Mouse (Mus musculus) heart, embryonic 12.5 days (tissue): ENCODE measurements around the gene Sox10. TPM values are rescaled to one million over a fixed set of nuclear protein-coding genes. Genes with fewer than 3 reads are reported as not detected.

ENCODE experiments used
- ATAC-seq: fragments of 200-750 bp; cut with Nextera tagmentation; 2 replicates; pipeline ENCODE4 v1.8.0; 2017; ENCODE audit warnings: moderate TSS enrichment, moderate library complexity; ENCODE audit not compliant: insufficient number of reproducible peaks, low FRiP score
- H3K27ac ChIP-seq: fragments of 300-500 bp; sonication (generic); 2 replicates; pipeline ENCODE4 v1.5.1; 2016; ENCODE audit warnings: mild to moderate bottlenecking, moderate library complexity; ENCODE audit not compliant: poor library complexity, severe bottlenecking
- H3K27me3 ChIP-seq: fragments of 300-500 bp; sonication (generic); replicated peaks from 2 replicates; pipeline ENCODE4 v1.6.1; 2016; ENCODE audit warnings: mild to moderate bottlenecking, moderate library complexity
- H3K36me3 ChIP-seq: fragments of 300-500 bp; sonication (generic); 2 replicates; pipeline ENCODE4 v1.6.1; 2016; ENCODE audit warnings: mild to moderate bottlenecking, moderate library complexity
- H3K4me1 ChIP-seq: fragments of 300-500 bp; sonication (generic); replicated peaks from 2 replicates; pipeline ENCODE4 v1.6.1; 2016; ENCODE audit warnings: mild to moderate bottlenecking
- H3K4me2 ChIP-seq: fragments of 300-500 bp; sonication (generic); 2 replicates; pipeline ENCODE4 v1.6.1; 2016; ENCODE audit warnings: mild to moderate bottlenecking, moderate library complexity
- H3K4me3 ChIP-seq: fragments of 300-500 bp; sonication (generic); 2 replicates; pipeline ENCODE4 v1.5.1; 2016; ENCODE audit warnings: mild to moderate bottlenecking
- H3K9ac ChIP-seq: fragments of 300-500 bp; sonication (generic); 2 replicates; pipeline ENCODE4 v1.6.1; 2016; ENCODE audit warnings: mild to moderate bottlenecking, moderate library complexity
- H3K9me3 ChIP-seq: fragments of 300-500 bp; sonication (generic); replicated peaks from 2 replicates; pipeline ENCODE4 v1.6.1; 2016; ENCODE audit warnings: mild to moderate bottlenecking, moderate library complexity
- WGBS: fragments of 180-500 bp; shearing (Covaris S2); methylation state at CpG from one replicate; pipeline ENCODE4 v1.1.7; 2016; 5-methylcytosine and 5-hydroxymethylcytosine counted together
- polyA plus RNA-seq: library from polyadenylated mRNA; unstranded; fragments of >200 nt; fragmentation: Nextera tagmentation; extraction: Ambion mirVana; gene quantifications from 2 replicates; pipeline ENCODE4 v1.2.1, GENCODE M21; 2016

The Sox10 gene
- polyA plus RNA-seq, 1 experiment from 2014 or later, result 0.28 TPM

DNA sequence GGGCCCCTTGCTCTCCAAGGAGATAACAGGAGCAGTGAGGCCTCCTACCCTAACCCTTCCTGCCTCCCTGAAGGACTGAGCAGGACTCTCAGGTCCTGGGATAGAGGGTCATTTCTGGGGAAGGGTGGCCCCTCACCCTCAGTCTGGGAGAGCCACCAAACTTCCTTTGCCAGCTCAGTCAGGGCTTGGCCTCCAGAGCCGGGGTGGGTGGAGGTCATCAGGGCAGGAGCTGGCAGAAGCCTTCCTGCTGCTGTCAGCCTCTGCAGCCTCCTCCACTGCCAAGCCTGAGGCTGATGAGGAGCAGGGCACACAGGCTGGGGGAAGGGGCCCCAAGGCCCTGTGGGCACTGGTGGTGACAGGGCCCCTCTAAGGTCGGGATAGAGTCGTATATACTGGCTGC lies 9.5 kb downstream of the Sox10 start:
- Histone ChIP-seq H3K27ac (no peak overlapping the region), H3K4me3 (no peak overlapping the region), H3K27me3 (peaks cover 39% of the 10 kb centered on the region), H3K36me3 (peaks cover 24% of the 10 kb centered on the region), H3K4me1 (peaks cover 16% of the 10 kb centered on the region), H3K9me3 (no peaks in the 10 kb centered on the region), H3K9ac (peak overlapping the region; percentile 58), H3K4me2 (no peak overlapping the region)
- 35% methylated on average over 3 of the region's 3 CpGs for WGBS
- ATAC-seq, result peak; percentile 15; the same call in 1 of the 2 replicates

GRCm38 (mm10) chr15:79152709-79153108 lies 12.3 kb downstream of the Sox10 start:
- Histone ChIP-seq H3K9me3 (no peaks in the 10 kb centered on the region), H3K27me3 (peaks cover 11% of the 10 kb centered on the region; the same call in 1 of the 2 replicates), H3K4me3 (no peak overlapping the region), H3K36me3 (peaks cover 44% of the 10 kb centered on the region), H3K4me1 (peaks cover 16% of the 10 kb centered on the region), H3K4me2 (no peak overlapping the region), H3K27ac (no peak overlapping the region), H3K9ac (no peak overlapping the region)
- WGBS, result 51% methylated on average over 6 of the region's 6 CpGs
- no peak for ATAC-seq

GRCm38 (mm10) chr15:79151881-79152280 lies 13.2 kb downstream of the Sox10 start:
- peaks cover 3% of the 10 kb centered on the region; the same call in 1 of the 2 replicates for H3K27me3 ChIP-seq
- H3K9me3 ChIP-seq, result no peaks in the 10 kb centered on the region
- 0 out of 2 replicates have a peak overlapping the region, but pooled peaks have one; percentile 2 for H3K27ac ChIP-seq
- ATAC-seq, result no peak
- no peak overlapping the region for H3K4me3 ChIP-seq
- no peak overlapping the region for H3K4me2 ChIP-seq
- 72% methylated on average over 8 of the region's 8 CpGs for WGBS
- no peak overlapping the region for H3K9ac ChIP-seq
- peaks cover 16% of the 10 kb centered on the region for H3K4me1 ChIP-seq
- H3K36me3 ChIP-seq, result peaks cover 53% of the 10 kb centered on the region

- WGBS, result 53% methylated on average over 7 of the region's 7 CpGs
- Histone ChIP-seq H3K9ac (no peak overlapping the region), H3K27ac (no peak overlapping the region), H3K9me3 (no peaks in the 10 kb centered on the region), H3K36me3 (peaks cover 83% of the 10 kb centered on the region), H3K4me3 (no peak overlapping the region), H3K27me3 (no peaks in the 10 kb centered on the region), H3K4me1 (no peaks in the 10 kb centered on the region), H3K4me2 (no peak overlapping the region)
- ATAC-seq, result 0 out of 2 replicates have a peak, but pooled peaks have one; percentile 37
Measured at GRCm38 (mm10) chr15:79148533-79148932, 16.5 kb downstream of the Sox10 start.

- H3K4me2 ChIP-seq, result no peak overlapping the region
- H3K4me1 ChIP-seq, result peaks cover 14% of the 10 kb centered on the region; the same call in 1 of the 2 replicates
- H3K36me3 ChIP-seq, result peaks cover 59% of the 10 kb centered on the region
- ATAC-seq, result no peak
- H3K9me3 ChIP-seq, result no peaks in the 10 kb centered on the region
- WGBS, result 90% methylated on average over 7 of the region's 7 CpGs
- H3K27ac ChIP-seq, result no peak overlapping the region
- no peak overlapping the region for H3K9ac ChIP-seq
- no peak overlapping the region for H3K4me3 ChIP-seq
- H3K27me3 ChIP-seq, result no peaks in the 10 kb centered on the region
Measured at GRCm38 (mm10) chr15:79145522-79145921, 19.5 kb downstream of the Sox10 start.

DNA sequence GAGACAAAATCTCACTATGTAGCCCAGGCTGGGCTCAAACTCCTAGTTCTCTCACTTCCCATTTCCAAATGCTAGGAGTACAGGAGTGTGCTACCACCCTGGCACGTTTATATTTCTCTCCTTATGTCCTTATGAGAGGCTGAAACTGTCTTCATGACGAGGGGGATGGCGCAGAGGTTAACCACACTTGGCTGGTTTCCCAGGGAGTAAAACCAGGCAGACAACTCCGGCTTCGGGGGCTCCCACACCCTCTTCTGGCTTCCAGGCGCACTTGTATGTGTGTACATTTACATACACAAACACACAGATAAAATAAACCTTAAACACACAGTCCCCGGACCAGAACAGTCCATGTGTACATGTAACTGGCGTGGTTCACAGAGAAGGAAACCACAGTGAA lies 21.0 kb downstream of the Sox10 start:
- Histone ChIP-seq H3K36me3 (peaks cover 49% of the 10 kb centered on the region), H3K9ac (no peak overlapping the region), H3K9me3 (no peaks in the 10 kb centered on the region), H3K4me3 (no peak overlapping the region), H3K27me3 (no peaks in the 10 kb centered on the region), H3K4me2 (no peak overlapping the region), H3K4me1 (peaks cover 16% of the 10 kb centered on the region; the same call in 1 of the 2 replicates), H3K27ac (no peak overlapping the region)
- 84% methylated on average over 8 of the region's 8 CpGs for whole genome bisulfite sequencing
- ATAC-seq, result no peak

DNA sequence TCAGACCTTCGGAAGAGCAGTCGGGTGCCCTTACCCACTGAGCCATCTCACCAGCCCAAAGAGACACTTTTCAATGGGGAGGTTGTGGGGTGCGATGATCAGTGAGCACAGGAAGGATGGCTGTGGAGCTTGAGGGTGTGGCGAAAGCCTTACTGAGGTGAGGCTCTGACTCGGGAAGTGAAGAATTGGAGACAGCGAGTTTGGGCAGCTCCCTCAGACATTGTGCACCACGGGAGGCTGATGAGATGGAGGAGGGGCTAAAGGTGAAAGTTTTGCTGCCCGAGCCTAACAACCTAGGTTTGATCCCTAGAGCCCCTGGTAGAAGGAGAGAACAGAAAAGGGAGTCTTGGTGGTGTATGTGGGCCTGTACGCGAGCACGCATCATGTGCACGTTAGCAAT lies 21.7 kb downstream of the Sox10 start:
- H3K9me3 ChIP-seq, result no peaks in the 10 kb centered on the region
- no peak overlapping the region for H3K4me2 ChIP-seq
- H3K27me3 ChIP-seq, result no peaks in the 10 kb centered on the region
- H3K4me3 ChIP-seq, result no peak overlapping the region
- peaks cover 44% of the 10 kb centered on the region for H3K36me3 ChIP-seq
- peaks cover 16% of the 10 kb centered on the region; the same call in 1 of the 2 replicates for H3K4me1 ChIP-seq
- 83% methylated on average over 12 of the region's 12 CpGs for WGBS
- no peak overlapping the region for H3K27ac ChIP-seq
- no peak for ATAC-seq
- H3K9ac ChIP-seq, result no peak overlapping the region

DNA sequence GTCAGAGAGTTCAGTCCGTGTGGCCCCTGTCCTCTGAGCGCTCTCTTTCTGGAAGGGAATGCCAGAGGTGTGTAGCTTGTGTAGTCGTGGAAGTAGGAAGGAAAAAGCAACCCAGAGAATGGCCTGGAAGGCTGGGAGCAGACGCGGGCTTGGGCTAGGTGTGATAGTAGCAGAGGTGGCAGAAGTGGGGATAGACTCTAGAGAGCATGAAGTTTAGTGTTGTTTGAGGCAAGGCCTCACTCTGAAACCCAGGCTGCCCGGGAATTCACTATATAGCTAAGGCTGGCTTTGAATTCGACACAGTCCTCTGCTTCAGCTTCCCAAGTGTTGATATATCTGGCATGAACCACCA lies 23.5 kb downstream of the Sox10 start:
- peaks cover 16% of the 10 kb centered on the region; the same call in 1 of the 2 replicates for H3K4me1 ChIP-seq
- 0 out of 2 replicates have a peak, but pooled peaks have one; percentile 13 for ATAC-seq
- H3K27me3 ChIP-seq, result no peaks in the 10 kb centered on the region
- peak overlapping the region; percentile 93 for H3K4me2 ChIP-seq
- peak overlapping the region; percentile 83 for H3K4me3 ChIP-seq
- H3K9ac ChIP-seq, result peak overlapping the region; percentile 83
- 0 out of 2 replicates have a peak overlapping the region, but pooled peaks have one; percentile 4 for H3K27ac ChIP-seq
- 1% methylated on average over 7 of the region's 7 CpGs for WGBS
- no peaks in the 10 kb centered on the region for H3K9me3 ChIP-seq
- H3K36me3 ChIP-seq, result peaks cover 27% of the 10 kb centered on the region

DNA sequence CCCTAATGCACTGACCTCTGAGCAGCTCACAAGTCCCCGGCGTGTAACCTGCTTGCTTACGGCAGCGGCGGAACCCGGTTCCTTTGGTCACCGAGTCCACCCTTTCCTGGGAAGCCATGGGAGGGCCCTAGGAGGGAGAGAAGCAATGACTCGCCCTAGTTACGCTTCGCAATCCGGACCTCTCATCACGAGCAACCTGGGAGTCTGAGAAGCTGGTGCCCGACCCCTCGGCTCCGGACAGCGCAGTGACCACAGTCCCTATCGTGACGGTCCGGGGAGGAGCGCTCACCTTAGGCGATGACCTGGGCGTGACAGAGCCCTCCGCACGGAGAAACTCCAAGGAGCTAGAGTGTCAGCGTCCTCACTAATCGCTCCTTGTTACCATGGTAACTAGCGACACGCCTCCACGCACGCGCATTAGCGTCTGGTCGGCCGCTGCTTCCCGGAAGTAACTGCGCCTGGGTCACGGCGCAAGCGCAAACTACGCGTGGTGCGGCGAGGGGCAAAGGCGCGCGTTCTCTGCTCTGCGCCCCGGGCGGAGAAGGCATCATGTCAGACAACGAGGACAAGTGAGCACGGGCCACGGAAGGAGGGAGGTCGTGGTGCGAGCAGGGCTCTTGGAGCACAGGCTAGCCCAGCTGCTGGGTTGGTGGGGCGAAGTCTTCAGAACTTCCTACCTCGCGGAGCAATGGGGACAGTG lies 24.0 kb downstream of the Sox10 start, which contains the start of the genes Polr2f and 1700088E04Rik:
Gene Polr2f (plus strand): TSS at position 144 of the 700 bp plus-strand sequence.
Gene 1700088E04Rik (minus strand): TSS at position 388 of the 700 bp plus-strand sequence.
- under 1% methylated on average over 57 of the region's 57 CpGs for WGBS
- Histone ChIP-seq H3K36me3 (peaks cover 21% of the 10 kb centered on the region), H3K4me1 (peaks cover 16% of the 10 kb centered on the region; the same call in 1 of the 2 replicates), H3K27ac (0 out of 2 replicates have a peak within 1 kb of the TSS, but pooled peaks have one; percentile 4), H3K9ac (peak within 1 kb of the TSS; percentile 83), H3K9me3 (no peaks in the 10 kb centered on the region), H3K4me2 (peak within 1 kb of the TSS; percentile 93), H3K4me3 (peak within 1 kb of the TSS; percentile 83), H3K27me3 (no peaks in the 10 kb centered on the region)
- ATAC-seq, result peak; percentile 90

DNA sequence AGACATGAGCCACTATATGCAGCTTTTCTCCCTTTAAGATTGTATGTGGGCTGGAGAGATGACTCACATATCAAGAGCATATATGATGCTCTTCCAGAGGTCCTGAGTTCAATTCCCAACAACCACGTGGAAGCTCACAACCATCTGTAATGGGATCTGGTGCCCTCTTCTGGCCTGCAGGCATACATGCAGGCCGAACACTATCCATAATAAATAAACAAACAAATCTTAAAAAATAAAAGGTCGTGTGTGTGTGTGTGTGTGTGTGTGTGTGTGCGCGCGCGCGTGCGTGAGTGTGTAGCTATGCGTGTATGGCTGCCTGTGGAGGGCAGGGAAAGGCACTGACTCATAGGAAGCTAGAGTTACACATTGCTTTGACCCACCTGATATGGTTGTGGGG lies 25.4 kb downstream of the Sox10 start:
- Histone ChIP-seq H3K9ac (no peak overlapping the region), H3K4me2 (no peak overlapping the region), H3K36me3 (peaks cover 11% of the 10 kb centered on the region), H3K4me1 (peaks cover 16% of the 10 kb centered on the region; the same call in 1 of the 2 replicates), H3K27me3 (no peaks in the 10 kb centered on the region), H3K27ac (no peak overlapping the region), H3K9me3 (no peaks in the 10 kb centered on the region), H3K4me3 (no peak overlapping the region)
- no peak for ATAC-seq
- WGBS, result 60% methylated on average over 10 of the region's 10 CpGs

GRCm38 (mm10) chr15:79135783-79136575 lies 29.1 kb downstream of the Sox10 start:
- Histone ChIP-seq H3K9me3 (no peaks in the 10 kb centered on the region), H3K36me3 (peaks cover 40% of the 10 kb centered on the region), H3K27me3 (no peaks in the 10 kb centered on the region), H3K4me3 (no peak overlapping the region), H3K4me1 (peaks cover 4% of the 10 kb centered on the region; the same call in 1 of the 2 replicates), H3K4me2 (no peak overlapping the region), H3K9ac (no peak overlapping the region), H3K27ac (no peak overlapping the region)
- ATAC-seq, result no peak
- 71% methylated on average over 11 of the region's 11 CpGs for WGBS
